Mouse (Mus musculus): ENCODE measurements around the gene Spata1. TPM values are rescaled to one million over a fixed set of nuclear protein-coding genes. Genes with fewer than 3 reads are reported as not detected.

The Spata1 gene
- polyA plus RNA-seq, 1 experiment from 2014 or later, result 4.1 TPM

DNA sequence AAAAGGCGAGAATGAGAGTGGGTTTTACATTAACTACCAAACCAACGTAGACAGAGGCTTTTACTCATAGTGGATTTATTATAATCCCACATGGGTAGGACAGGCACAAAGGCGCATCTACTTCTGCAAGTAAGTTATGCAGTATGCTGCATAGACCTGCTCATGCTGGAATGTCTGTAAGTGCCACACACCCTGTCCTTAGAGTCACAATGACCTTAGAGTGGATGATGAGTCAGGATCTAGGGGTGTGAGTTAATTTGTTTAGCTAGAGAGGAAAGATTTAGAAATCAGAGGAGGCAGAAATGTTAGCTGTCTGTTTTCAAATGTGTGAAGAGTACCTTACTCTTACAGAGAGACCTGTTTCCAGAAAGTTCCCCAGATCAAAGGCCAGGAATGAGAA, 52.0 kb downstream of the Spata1 start:
- H3K9ac ChIP-seq (ENCODE audit: low read length), result no peak overlapping the region
- 0 out of 2 replicates have a peak overlapping the region, but pooled peaks have one; percentile 34 for H3K27ac ChIP-seq (ENCODE audit: low read length)
- no peaks in the 10 kb centered on the region for H3K9me3 ChIP-seq (replicated peaks; ENCODE audit: control insufficient read depth, low read length)
- no peak for ATAC-seq (ENCODE audit: insufficient read depth, low FRiP score)
- H3K4me3 ChIP-seq (replicated peaks; ENCODE audit: low read length), result no peak overlapping the region
- peaks cover 2% of the 10 kb centered on the region; the same call in 1 of the 2 replicates for H3K4me1 ChIP-seq (ENCODE audit: control insufficient read depth, insufficient read depth, low read length)
- H3K36me3 ChIP-seq (ENCODE audit: control insufficient read depth, insufficient read depth, low read length), result no peaks in the 10 kb centered on the region
- 70% methylated on average over 3 of the region's 3 CpGs for WGBS
- no peaks in the 10 kb centered on the region for H3K27me3 ChIP-seq (ENCODE audit: control insufficient read depth, insufficient read depth, low read length)
- H3K4me2 ChIP-seq (ENCODE audit: low read depth, low read length), result no peak overlapping the region

DNA sequence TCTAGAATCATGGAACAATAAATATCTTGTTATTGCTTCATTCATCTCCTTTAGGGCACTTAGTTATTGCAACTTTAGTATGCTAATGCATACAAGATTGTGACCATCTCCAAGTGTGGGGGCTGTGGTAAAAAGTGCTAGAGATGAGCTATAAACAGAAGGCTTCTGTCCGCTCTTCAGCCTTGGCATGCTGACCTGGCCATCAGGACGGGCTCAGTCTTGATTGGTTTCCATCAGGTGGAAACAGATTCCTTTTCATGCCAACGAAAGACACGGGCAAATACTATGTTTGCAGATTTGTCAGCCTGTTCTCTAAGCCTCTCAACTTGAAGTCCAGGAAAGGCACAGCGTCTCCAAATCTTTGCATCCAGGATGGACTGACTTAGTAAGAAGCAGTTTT, 52.4 kb downstream of the Spata1 start:
- Histone ChIP-seq H3K4me1 (ENCODE audit: control insufficient read depth, insufficient read depth, low read length) (peaks cover 2% of the 10 kb centered on the region; the same call in 1 of the 2 replicates), H3K4me3 (replicated peaks; ENCODE audit: low read length) (no peak overlapping the region), H3K9ac (ENCODE audit: low read length) (no peak overlapping the region), H3K9me3 (replicated peaks; ENCODE audit: control insufficient read depth, low read length) (no peaks in the 10 kb centered on the region), H3K4me2 (ENCODE audit: low read depth, low read length) (no peak overlapping the region), H3K27ac (ENCODE audit: low read length) (peak overlapping the region; percentile 24; the same call in 1 of the 2 replicates), H3K36me3 (ENCODE audit: control insufficient read depth, insufficient read depth, low read length) (no peaks in the 10 kb centered on the region), H3K27me3 (ENCODE audit: control insufficient read depth, insufficient read depth, low read length) (no peaks in the 10 kb centered on the region)
- 84% methylated on average over 5 of the region's 5 CpGs for WGBS
- no peak for ATAC-seq (ENCODE audit: insufficient read depth, low FRiP score)

- H3K4me1 ChIP-seq (ENCODE audit: control insufficient read depth, insufficient read depth, low read length), result no peaks in the 10 kb centered on the region
- no peaks in the 10 kb centered on the region for H3K36me3 ChIP-seq (ENCODE audit: control insufficient read depth, insufficient read depth, low read length)
- ATAC-seq (ENCODE audit: insufficient read depth, low FRiP score), result no peak
- H3K4me3 ChIP-seq (replicated peaks; ENCODE audit: low read length), result no peak overlapping the region
- no peak overlapping the region for H3K9ac ChIP-seq (ENCODE audit: low read length)
- no peaks in the 10 kb centered on the region for H3K27me3 ChIP-seq (ENCODE audit: control insufficient read depth, insufficient read depth, low read length)
- no peak overlapping the region for H3K27ac ChIP-seq (ENCODE audit: low read length)
- no peaks in the 10 kb centered on the region for H3K9me3 ChIP-seq (replicated peaks; ENCODE audit: control insufficient read depth, low read length)
- 90% methylated on average over 7 of the region's 7 CpGs for WGBS
- no peak overlapping the region for H3K4me2 ChIP-seq (ENCODE audit: low read depth, low read length)
Measured at GRCm38 (mm10) chr3:146444880-146445279, 54.7 kb downstream of the Spata1 start.

DNA sequence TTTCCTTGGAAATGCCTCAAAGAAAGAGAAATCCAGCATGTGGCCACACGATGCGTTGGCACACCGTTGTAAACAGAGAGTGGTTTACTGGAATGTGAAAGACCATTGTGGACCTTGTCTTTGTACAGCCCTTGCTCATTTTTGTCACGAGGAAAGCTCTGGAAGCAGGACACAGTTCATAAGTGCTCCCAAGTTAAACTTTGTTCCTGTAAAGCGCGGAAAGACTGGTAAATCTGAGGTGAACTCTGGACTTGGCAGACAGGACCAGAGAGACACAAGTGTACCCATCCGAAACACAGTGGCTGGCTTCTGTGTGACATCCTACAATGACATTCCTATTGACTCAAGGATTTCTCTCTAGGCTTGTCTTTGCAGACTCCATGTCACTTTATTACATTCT, 56.2 kb downstream of the Spata1 start:
- Histone ChIP-seq H3K4me1 (ENCODE audit: control insufficient read depth, insufficient read depth, low read length) (no peaks in the 10 kb centered on the region), H3K4me3 (replicated peaks; ENCODE audit: low read length) (no peak overlapping the region), H3K4me2 (ENCODE audit: low read depth, low read length) (no peak overlapping the region), H3K27me3 (ENCODE audit: control insufficient read depth, insufficient read depth, low read length) (no peaks in the 10 kb centered on the region), H3K27ac (ENCODE audit: low read length) (no peak overlapping the region), H3K9me3 (replicated peaks; ENCODE audit: control insufficient read depth, low read length) (no peaks in the 10 kb centered on the region), H3K36me3 (ENCODE audit: control insufficient read depth, insufficient read depth, low read length) (no peaks in the 10 kb centered on the region), H3K9ac (ENCODE audit: low read length) (no peak overlapping the region)
- no peak for ATAC-seq (ENCODE audit: insufficient read depth, low FRiP score)
- 85% methylated on average over 7 of the region's 7 CpGs for WGBS

- no peak overlapping the region for H3K4me3 ChIP-seq (replicated peaks; ENCODE audit: low read length)
- ATAC-seq (ENCODE audit: insufficient read depth, low FRiP score), result no peak
- 82% methylated on average over 8 of the region's 8 CpGs for WGBS
- no peaks in the 10 kb centered on the region for H3K36me3 ChIP-seq (ENCODE audit: control insufficient read depth, insufficient read depth, low read length)
- no peaks in the 10 kb centered on the region for H3K9me3 ChIP-seq (replicated peaks; ENCODE audit: control insufficient read depth, low read length)
- no peaks in the 10 kb centered on the region for H3K27me3 ChIP-seq (ENCODE audit: control insufficient read depth, insufficient read depth, low read length)
- no peak overlapping the region for H3K27ac ChIP-seq (ENCODE audit: low read length)
- H3K9ac ChIP-seq (ENCODE audit: low read length), result no peak overlapping the region
- H3K4me2 ChIP-seq (ENCODE audit: low read depth, low read length), result no peak overlapping the region
- no peaks in the 10 kb centered on the region for H3K4me1 ChIP-seq (ENCODE audit: control insufficient read depth, insufficient read depth, low read length)
Measured at GRCm38 (mm10) chr3:146442936-146443335, 56.6 kb downstream of the Spata1 start.

GRCm38 (mm10) chr3:146442484-146442883, 57.1 kb downstream of the Spata1 start:
- ATAC-seq (ENCODE audit: insufficient read depth, low FRiP score), result no peak
- no peaks in the 10 kb centered on the region for H3K9me3 ChIP-seq (replicated peaks; ENCODE audit: control insufficient read depth, low read length)
- no peak overlapping the region for H3K4me3 ChIP-seq (replicated peaks; ENCODE audit: low read length)
- no peak overlapping the region for H3K27ac ChIP-seq (ENCODE audit: low read length)
- no peaks in the 10 kb centered on the region for H3K27me3 ChIP-seq (ENCODE audit: control insufficient read depth, insufficient read depth, low read length)
- H3K4me1 ChIP-seq (ENCODE audit: control insufficient read depth, insufficient read depth, low read length), result no peaks in the 10 kb centered on the region
- 85% methylated on average over 7 of the region's 7 CpGs for WGBS
- no peak overlapping the region for H3K4me2 ChIP-seq (ENCODE audit: low read depth, low read length)
- no peak overlapping the region for H3K9ac ChIP-seq (ENCODE audit: low read length)
- peaks cover 2% of the 10 kb centered on the region; the same call in 1 of the 2 replicates for H3K36me3 ChIP-seq (ENCODE audit: control insufficient read depth, insufficient read depth, low read length)

DNA sequence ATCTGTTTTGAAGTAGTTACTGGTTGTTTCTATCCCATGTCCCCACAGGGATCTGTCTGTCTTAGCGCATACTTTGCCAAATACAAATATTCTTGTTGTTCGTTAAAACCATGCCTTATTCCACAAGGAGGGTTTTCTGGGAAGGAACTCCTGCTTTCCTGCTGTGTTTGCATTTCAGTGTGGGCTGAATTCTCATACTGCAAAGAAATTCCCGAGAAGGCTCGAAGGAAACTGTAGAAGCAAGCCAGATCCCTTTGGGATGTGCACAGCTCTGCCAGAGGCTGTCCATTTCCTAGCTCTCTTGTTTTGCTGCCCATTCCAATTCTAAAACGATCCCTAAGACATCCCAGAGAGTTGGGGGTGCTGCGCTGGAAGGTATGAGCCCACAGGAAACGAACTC, 59.1 kb downstream of the Spata1 start:
- Histone ChIP-seq H3K27ac (ENCODE audit: low read length) (no peak overlapping the region), H3K9me3 (replicated peaks; ENCODE audit: control insufficient read depth, low read length) (no peaks in the 10 kb centered on the region), H3K4me2 (ENCODE audit: low read depth, low read length) (no peak overlapping the region), H3K4me1 (ENCODE audit: control insufficient read depth, insufficient read depth, low read length) (no peaks in the 10 kb centered on the region), H3K36me3 (ENCODE audit: control insufficient read depth, insufficient read depth, low read length) (peaks cover 15% of the 10 kb centered on the region), H3K4me3 (replicated peaks; ENCODE audit: low read length) (no peak overlapping the region), H3K9ac (ENCODE audit: low read length) (no peak overlapping the region), H3K27me3 (ENCODE audit: control insufficient read depth, insufficient read depth, low read length) (no peaks in the 10 kb centered on the region)
- no peak for ATAC-seq (ENCODE audit: insufficient read depth, low FRiP score)
- whole genome bisulfite sequencing, result 85% methylated on average over 7 of the region's 7 CpGs

GRCm38 (mm10) chr3:146440011-146440410, 59.5 kb downstream of the Spata1 start:
- Histone ChIP-seq H3K4me1 (ENCODE audit: control insufficient read depth, insufficient read depth, low read length) (no peaks in the 10 kb centered on the region), H3K4me2 (ENCODE audit: low read depth, low read length) (no peak overlapping the region), H3K9me3 (replicated peaks; ENCODE audit: control insufficient read depth, low read length) (no peaks in the 10 kb centered on the region), H3K27me3 (ENCODE audit: control insufficient read depth, insufficient read depth, low read length) (no peaks in the 10 kb centered on the region), H3K4me3 (replicated peaks; ENCODE audit: low read length) (no peak overlapping the region), H3K9ac (ENCODE audit: low read length) (no peak overlapping the region), H3K36me3 (ENCODE audit: control insufficient read depth, insufficient read depth, low read length) (peaks cover 15% of the 10 kb centered on the region), H3K27ac (ENCODE audit: low read length) (no peak overlapping the region)
- ATAC-seq (ENCODE audit: insufficient read depth, low FRiP score), result no peak
- WGBS, result 86% methylated on average over 12 of the region's 12 CpGs

DNA sequence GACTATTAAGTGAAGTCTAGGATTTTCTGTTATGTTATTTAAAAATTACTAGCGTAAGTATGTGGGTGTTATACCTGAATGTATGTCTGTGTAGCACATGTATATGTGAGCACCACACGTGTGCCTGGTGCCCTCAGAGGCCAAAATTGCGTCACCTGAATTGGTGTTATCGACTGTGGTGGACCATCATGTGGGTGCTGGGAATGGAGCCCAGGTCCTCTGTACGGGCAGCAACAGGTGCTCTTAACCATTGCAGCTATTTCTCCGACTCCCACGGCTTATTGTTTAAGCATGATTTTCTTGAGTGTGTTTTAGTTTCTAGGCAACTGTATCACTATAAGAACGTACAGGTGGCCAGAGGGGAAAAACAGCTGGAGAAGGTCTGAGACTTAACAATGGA, 63.4 kb downstream of the Spata1 start:
- H3K27me3 ChIP-seq (ENCODE audit: control insufficient read depth, insufficient read depth, low read length), result no peaks in the 10 kb centered on the region
- no peak overlapping the region for H3K4me3 ChIP-seq (replicated peaks; ENCODE audit: low read length)
- peaks cover 18% of the 10 kb centered on the region for H3K36me3 ChIP-seq (ENCODE audit: control insufficient read depth, insufficient read depth, low read length)
- H3K27ac ChIP-seq (ENCODE audit: low read length), result no peak overlapping the region
- no peaks in the 10 kb centered on the region for H3K9me3 ChIP-seq (replicated peaks; ENCODE audit: control insufficient read depth, low read length)
- no peak overlapping the region for H3K4me2 ChIP-seq (ENCODE audit: low read depth, low read length)
- H3K9ac ChIP-seq (ENCODE audit: low read length), result no peak overlapping the region
- 90% methylated on average over 8 of the region's 8 CpGs for WGBS
- ATAC-seq (ENCODE audit: insufficient read depth, low FRiP score), result no peak
- H3K4me1 ChIP-seq (ENCODE audit: control insufficient read depth, insufficient read depth, low read length), result no peaks in the 10 kb centered on the region

DNA sequence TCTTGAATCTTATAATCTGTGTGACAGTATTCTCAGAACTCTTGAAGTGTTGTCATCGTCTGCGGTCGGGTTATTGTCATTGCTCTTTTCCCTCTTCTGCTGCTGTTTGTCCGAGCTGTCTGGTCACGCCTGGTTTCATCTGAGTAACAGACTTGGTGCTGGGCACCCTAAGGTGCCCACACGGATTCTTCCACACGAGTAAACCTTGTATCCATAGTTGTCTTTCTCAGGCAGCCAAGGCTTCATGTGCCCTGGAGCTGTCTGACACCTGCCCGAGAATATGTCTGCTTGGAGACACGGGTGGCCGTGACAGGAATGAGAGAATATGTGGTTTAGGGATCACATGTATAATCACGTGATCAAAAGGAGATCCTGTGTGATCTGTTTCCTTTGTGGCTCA, 64.0 kb downstream of the Spata1 start:
- no peak overlapping the region for H3K4me3 ChIP-seq (replicated peaks; ENCODE audit: low read length)
- WGBS, result 91% methylated on average over 11 of the region's 11 CpGs

More for the DNA sequence above, 64.0 kb downstream of the Spata1 start:
- no peaks in the 10 kb centered on the region for H3K9me3 ChIP-seq (replicated peaks; ENCODE audit: control insufficient read depth, low read length)
- H3K9ac ChIP-seq (ENCODE audit: low read length), result no peak overlapping the region
- no peaks in the 10 kb centered on the region for H3K4me1 ChIP-seq (ENCODE audit: control insufficient read depth, insufficient read depth, low read length)
- H3K27me3 ChIP-seq (ENCODE audit: control insufficient read depth, insufficient read depth, low read length), result no peaks in the 10 kb centered on the region
- peaks cover 18% of the 10 kb centered on the region for H3K36me3 ChIP-seq (ENCODE audit: control insufficient read depth, insufficient read depth, low read length)
- no peak overlapping the region for H3K4me2 ChIP-seq (ENCODE audit: low read depth, low read length)
- ATAC-seq (ENCODE audit: insufficient read depth, low FRiP score), result no peak
- H3K27ac ChIP-seq (ENCODE audit: low read length), result no peak overlapping the region

Measured in stomach, embryonic 16.5 days (tissue).